Comparison of ENCODE assay signal across 24 mouse cellular contexts in genomic region chr8:78703068-78703820, GRCm38 (mm10).
A peak's percentile ranks its signal among the peaks of the same experiment; 100 is the strongest.
DNase-seq lines count a peak whose midpoint lies in the region; ATAC-seq lines count a peak whose summit lies in the region.
"Had no signal": no experiment of that assay in that cellular context is flagged by ENCODE, and none has a peak within 500 bp of the region (broad histone marks: within the 10 kb centered on the region; RNA-seq: fewer than 3 reads in every experiment).

No protein-coding gene starts in this region.

- peaks cover 10% of the 10 kb centered on the region; the same call in 1 of the 2 replicates for H3K36me3 ChIP-seq in hindbrain, embryonic 12.5 days
- H3K36me3 ChIP-seq in midbrain, embryonic 12.5 days: peaks cover 13% of the 10 kb centered on the region; the same call in 1 of the 2 replicates

- H3K9me3 ChIP-seq in hindbrain, embryonic 12.5 days (replicated peaks): no peaks in the 10 kb centered on the region; the same call in 1 of the 2 replicates
- no peaks in the 10 kb centered on the region for H3K9me3 ChIP-seq in midbrain, embryonic 12.5 days
- H3K9me3 ChIP-seq: embryonic facial prominence, embryonic 10.5 days; limb, embryonic 15.5 days; liver, embryonic 15.5 days had no signal

- no peak overlapping the region for H3K9ac ChIP-seq in hindbrain, embryonic 12.5 days
- no peak overlapping the region for H3K9ac ChIP-seq in midbrain, embryonic 12.5 days (replicated peaks)
- H3K9ac ChIP-seq: heart, embryonic 12.5 days; limb, embryonic 15.5 days; liver, embryonic 15.5 days had no signal

- H3K27ac ChIP-seq in hindbrain, embryonic 12.5 days: peak overlapping the region; percentile 19; the same call in 1 of the 2 replicates
- H3K27ac ChIP-seq in midbrain, embryonic 12.5 days (replicated peaks): peak overlapping the region; percentile 22; the same call in 1 of the 2 replicates
- H3K27ac ChIP-seq: layer of hippocampus, adult 2 months; limb, embryonic 15.5 days; liver, embryonic 15.5 days had no signal

- H3K4me1 ChIP-seq in hindbrain, embryonic 12.5 days: peaks cover 20% of the 10 kb centered on the region
- peaks cover 12% of the 10 kb centered on the region; the same call in 1 of the 2 replicates for H3K4me1 ChIP-seq in midbrain, embryonic 12.5 days
- H3K4me1 ChIP-seq: limb, embryonic 15.5 days; liver, embryonic 15.5 days had no signal

- no peak overlapping the region for H3K4me2 ChIP-seq in hindbrain, embryonic 12.5 days (replicated peaks)
- no peak overlapping the region for H3K4me2 ChIP-seq in midbrain, embryonic 12.5 days (replicated peaks)
- H3K4me2 ChIP-seq: heart, embryonic 12.5 days; limb, embryonic 15.5 days; liver, embryonic 15.5 days had no signal

- WGBS in hindbrain, embryonic 12.5 days: 32% methylated on average over 11 of the region's 11 CpGs
- 32% methylated on average over 11 of the region's 11 CpGs for WGBS in midbrain, embryonic 12.5 days

- no peak overlapping the region for H3K4me3 ChIP-seq in hindbrain, embryonic 12.5 days
- no peak overlapping the region for H3K4me3 ChIP-seq in midbrain, embryonic 12.5 days
- H3K4me3 ChIP-seq: embryonic facial prominence, embryonic 10.5 days; heart, embryonic 12.5 days; layer of hippocampus, adult 2 months; limb, embryonic 15.5 days; liver, embryonic 15.5 days had no signal

- H3K27me3 ChIP-seq in hindbrain, embryonic 12.5 days: no peaks in the 10 kb centered on the region
- H3K27me3 ChIP-seq in midbrain, embryonic 12.5 days: no peaks in the 10 kb centered on the region
- H3K27me3 ChIP-seq: heart, embryonic 12.5 days; limb, embryonic 15.5 days; liver, embryonic 15.5 days; Patski had no signal

- DNase-seq in embryo, embryonic 10.5 days (ENCODE audit: low spot score): peak; percentile 12
- DNase-seq in embryo, embryonic 9.5 days (ENCODE audit: extremely low spot score): no peak
- peak; percentile 27 for DNase-seq in R1 (ENCODE audit: low read depth, low spot score)
- DNase-seq in urinary bladder, postnatal 4 days (ENCODE audit: low spot score in 2 of 2): no peak
- no peak for DNase-seq in right cerebral cortex, postnatal 14 days
- no peak for DNase-seq in adrenal gland, adult (ENCODE audit: inconsistent age in 2 of 2, low spot score in 1 of 2)
- DNase-seq: adrenal gland, postnatal 25 days; cerebellum, adult 11-12 months; cerebellum, postnatal 25 days; heart, postnatal 14 days; kidney, adult 2 months; kidney, postnatal 14 days; thymus, postnatal 25 days had no signal

- ATAC-seq in hindbrain, embryonic 12.5 days (ENCODE audit: low FRiP score): peak; percentile 60
- ATAC-seq in midbrain, embryonic 12.5 days (ENCODE audit: low FRiP score, low read depth): peak; percentile 54; the same call in 1 of the 2 replicates
- ATAC-seq: activated CD4-positive, CD25-positive, alpha-beta regulatory T cell, adult 4 months; inflammation-experienced regulatory T-cells, adult 6 months; lung, postnatal 0 days; Patski had no signal

Comparison
In these comparisons a context has a peak if more than half of its experiments do, and no peak if none do; other contexts are left out.
1. DNase-seq: peak in embryo, embryonic 10.5 days (single experiment) and R1 (single experiment); none in embryo, embryonic 9.5 days (single experiment), urinary bladder, postnatal 4 days (0 of 2), right cerebral cortex, postnatal 14 days (single experiment) and adrenal gland, adult (0 of 2).